Mouse (Mus musculus): ENCODE measurements at regions not wholly inside any gene's neighbourhood (a gene's known extent, or its start where the extent isn't known, plus 50 kb on each side); places are given as distances from the start of the nearest gene placed in this dataset.

- no peak for DNase-seq
Observed at GRCm38 (mm10) chr1:151121686-151122085, 60.7 kb upstream of the Gm47985 start.

GRCm38 (mm10) chr1:151123964-151124363 is 58.4 kb upstream of the Gm47985 start:
- DNase-seq, result no peak

GRCm38 (mm10) chr1:151125028-151125659 is 57.2 kb upstream of the Gm47985 start:
- DNase-seq, result no peak

- no peak for DNase-seq
Observed at GRCm38 (mm10) chr1:151125764-151126485, 56.4 kb upstream of the Gm47985 start.

GRCm38 (mm10) chr1:151126756-151127155 is 55.6 kb upstream of the Gm47985 start:
- no peak for DNase-seq

- DNase-seq, result no peak
Observed at GRCm38 (mm10) chr1:151128005-151128404, 54.3 kb upstream of the Gm47985 start.

GRCm38 (mm10) chr1:151128955-151129354 is 53.4 kb upstream of the Gm47985 start:
- DNase-seq, result no peak

GRCm38 (mm10) chr1:151130036-151130435 is 52.3 kb upstream of the Gm47985 start:
- DNase-seq, result no peak

- DNase-seq, result no peak
Observed at GRCm38 (mm10) chr1:151130845-151131626, 51.3 kb upstream of the Gm47985 start.

GRCm38 (mm10) chr1:151131627-151132284 is 50.6 kb upstream of the Gm47985 start:
- no peak for DNase-seq
